Mouse (Mus musculus) liver, embryonic 14.5 days (tissue): ENCODE data around the gene 4933407L21Rik.

Experiments
- CTCF ChIP-seq: IDR thresholded peaks from 2 replicates; pipeline ENCODE4 v1.5.1; 2016; ENCODE audit warnings: antibody characterized with exemption, low read depth, control low read depth
- EP300 ChIP-seq: IDR thresholded peaks from 2 replicates; pipeline ENCODE4 v1.6.1; 2016; ENCODE audit warnings: antibody characterized with exemption, low read depth

DNA sequence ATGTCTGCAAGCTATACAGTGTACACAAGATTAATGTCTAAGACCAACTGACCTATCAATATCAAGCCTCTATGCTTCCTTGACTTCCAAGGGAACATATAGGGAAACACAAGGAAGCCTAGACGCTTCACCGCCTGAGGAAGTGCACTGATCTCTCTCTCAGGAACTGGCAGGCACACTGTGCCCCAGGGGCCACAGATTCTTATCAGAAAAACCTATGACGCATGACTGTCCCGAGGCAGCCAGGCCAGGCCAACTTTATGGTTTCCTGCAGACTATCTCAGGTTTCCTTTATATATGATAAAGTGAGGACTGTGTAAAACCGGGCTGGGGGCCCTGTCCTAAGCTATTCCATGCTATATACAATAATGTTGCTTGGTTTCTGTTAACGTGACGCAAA, 8.7 kb upstream of the 4933407L21Rik start:
- no peak for TF ChIP-seq CTCF
- no peak for TF ChIP-seq EP300
